Mouse (Mus musculus): ENCODE data around the gene Ntrk2. TPM values are rescaled to one million over a fixed set of nuclear protein-coding genes. Genes with fewer than 3 reads are reported as not detected.

Gene Ntrk2
- polyA plus RNA-seq, 1 experiment from 2014 or later, result 45.0 TPM

DNA sequence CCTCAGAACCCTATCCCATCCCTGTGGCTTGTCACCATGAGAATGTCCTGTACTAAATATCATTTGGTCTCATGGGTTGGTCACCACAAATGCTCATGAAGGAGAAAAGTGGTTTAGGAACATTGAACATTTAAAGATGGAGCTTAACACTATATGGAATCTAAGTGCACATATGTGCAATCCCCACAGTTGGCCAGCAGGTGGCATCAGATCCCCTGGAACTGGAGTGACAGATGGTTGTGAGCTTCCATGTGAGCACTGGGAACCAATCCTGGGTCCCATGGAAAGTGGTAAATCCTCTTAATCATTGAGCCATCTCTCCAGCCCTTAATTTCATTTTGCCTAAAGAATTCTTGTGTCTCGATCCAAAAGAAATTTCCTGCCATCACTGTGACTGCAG, 308.3 kb downstream of the Ntrk2 start:
- H3K9me3 ChIP-seq (ENCODE audit: control insufficient read depth, low read length), result peaks cover 9% of the 10 kb centered on the region
- DNase-seq (ENCODE audit: low spot score) (no peak), ATAC-seq (replicated peaks; ENCODE audit: low FRiP score) (no peak)
- no peaks in the 10 kb centered on the region for H3K27me3 ChIP-seq (ENCODE audit: control insufficient read depth, insufficient read depth, low read length)
- H3K36me3 ChIP-seq (ENCODE audit: control insufficient read depth, insufficient read depth, low read length), result no peaks in the 10 kb centered on the region
- no peak overlapping the region for H3K27ac ChIP-seq (ENCODE audit: low read depth, low read length)
- H3K4me1 ChIP-seq (replicated peaks; ENCODE audit: control insufficient read depth, insufficient read depth, low read length), result no peaks in the 10 kb centered on the region
- no peak overlapping the region for H3K9ac ChIP-seq (ENCODE audit: low read length)
- H3K4me3 ChIP-seq (ENCODE audit: low read depth, low read length), result no peak overlapping the region
- WGBS, result 97% methylated on average over 1 of the region's 1 CpGs
- H3K4me2 ChIP-seq (ENCODE audit: low read depth, low read length, severe bottlenecking), result no peak overlapping the region

DNA sequence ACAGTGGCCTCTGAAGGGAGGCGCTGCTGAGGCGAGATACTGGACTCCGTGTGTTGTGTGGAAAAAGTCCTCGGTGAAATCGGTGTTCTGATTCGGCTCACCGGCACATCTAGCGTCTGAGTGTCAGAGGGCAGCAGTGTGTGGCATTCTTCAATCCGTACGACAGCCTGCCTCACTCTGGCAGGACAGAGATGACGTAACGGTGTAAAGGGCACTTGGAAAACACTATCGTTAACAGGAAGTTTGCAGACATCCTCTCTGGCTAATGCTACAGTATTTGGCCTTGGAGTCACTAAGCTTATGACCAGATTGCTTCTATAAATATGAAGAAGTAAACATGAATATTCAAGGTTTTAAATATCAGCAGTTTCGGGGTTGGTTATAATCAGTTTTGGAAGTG, 309.2 kb downstream of the Ntrk2 start:
- DNase-seq (ENCODE audit: low spot score) (no peak), ATAC-seq (replicated peaks; ENCODE audit: low FRiP score) (no peak)
- H3K9ac ChIP-seq (ENCODE audit: low read length), result no peak overlapping the region
- no peaks in the 10 kb centered on the region for H3K4me1 ChIP-seq (replicated peaks; ENCODE audit: control insufficient read depth, insufficient read depth, low read length)
- no peaks in the 10 kb centered on the region for H3K27me3 ChIP-seq (ENCODE audit: control insufficient read depth, insufficient read depth, low read length)
- WGBS, result 97% methylated on average over 14 of the region's 14 CpGs
- H3K9me3 ChIP-seq (ENCODE audit: control insufficient read depth, low read length), result peaks cover 9% of the 10 kb centered on the region
- no peak overlapping the region for H3K27ac ChIP-seq (ENCODE audit: low read depth, low read length)
- no peak overlapping the region for H3K4me3 ChIP-seq (ENCODE audit: low read depth, low read length)
- H3K4me2 ChIP-seq (ENCODE audit: low read depth, low read length, severe bottlenecking), result no peak overlapping the region
- no peaks in the 10 kb centered on the region for H3K36me3 ChIP-seq (ENCODE audit: control insufficient read depth, insufficient read depth, low read length)

DNA sequence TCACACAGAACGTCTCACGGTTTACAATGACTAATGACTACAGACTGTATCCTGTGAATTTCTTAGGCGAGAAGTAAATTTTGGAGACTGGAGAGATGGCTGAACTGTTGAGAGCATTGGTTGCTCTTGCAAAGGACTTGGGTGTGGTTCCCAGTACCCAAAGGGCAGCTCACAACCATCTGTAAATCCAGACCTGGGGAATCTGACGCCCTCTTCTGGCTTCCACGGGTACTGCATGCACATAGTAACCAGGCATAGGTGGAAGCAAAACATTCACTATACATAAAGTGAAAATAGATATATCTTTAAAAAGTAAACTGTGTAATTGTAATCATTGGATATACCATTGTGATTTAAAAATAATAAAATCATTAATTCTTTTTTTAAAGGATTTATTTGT, 310.9 kb downstream of the Ntrk2 start:
- H3K4me3 ChIP-seq (ENCODE audit: low read depth, low read length), result no peak overlapping the region
- no peak overlapping the region for H3K27ac ChIP-seq (ENCODE audit: low read depth, low read length)
- peaks cover 9% of the 10 kb centered on the region for H3K9me3 ChIP-seq (ENCODE audit: control insufficient read depth, low read length)
- H3K9ac ChIP-seq (ENCODE audit: low read length), result no peak overlapping the region
- no peak overlapping the region for H3K4me2 ChIP-seq (ENCODE audit: low read depth, low read length, severe bottlenecking)
- WGBS, result 85% methylated on average over 5 of the region's 5 CpGs
- H3K27me3 ChIP-seq (ENCODE audit: control insufficient read depth, insufficient read depth, low read length), result no peaks in the 10 kb centered on the region
- no peaks in the 10 kb centered on the region for H3K36me3 ChIP-seq (ENCODE audit: control insufficient read depth, insufficient read depth, low read length)
- ATAC-seq (replicated peaks; ENCODE audit: low FRiP score), result no peak
- H3K4me1 ChIP-seq (replicated peaks; ENCODE audit: control insufficient read depth, insufficient read depth, low read length), result no peaks in the 10 kb centered on the region
- DNase-seq (ENCODE audit: low spot score), result no peak

DNA sequence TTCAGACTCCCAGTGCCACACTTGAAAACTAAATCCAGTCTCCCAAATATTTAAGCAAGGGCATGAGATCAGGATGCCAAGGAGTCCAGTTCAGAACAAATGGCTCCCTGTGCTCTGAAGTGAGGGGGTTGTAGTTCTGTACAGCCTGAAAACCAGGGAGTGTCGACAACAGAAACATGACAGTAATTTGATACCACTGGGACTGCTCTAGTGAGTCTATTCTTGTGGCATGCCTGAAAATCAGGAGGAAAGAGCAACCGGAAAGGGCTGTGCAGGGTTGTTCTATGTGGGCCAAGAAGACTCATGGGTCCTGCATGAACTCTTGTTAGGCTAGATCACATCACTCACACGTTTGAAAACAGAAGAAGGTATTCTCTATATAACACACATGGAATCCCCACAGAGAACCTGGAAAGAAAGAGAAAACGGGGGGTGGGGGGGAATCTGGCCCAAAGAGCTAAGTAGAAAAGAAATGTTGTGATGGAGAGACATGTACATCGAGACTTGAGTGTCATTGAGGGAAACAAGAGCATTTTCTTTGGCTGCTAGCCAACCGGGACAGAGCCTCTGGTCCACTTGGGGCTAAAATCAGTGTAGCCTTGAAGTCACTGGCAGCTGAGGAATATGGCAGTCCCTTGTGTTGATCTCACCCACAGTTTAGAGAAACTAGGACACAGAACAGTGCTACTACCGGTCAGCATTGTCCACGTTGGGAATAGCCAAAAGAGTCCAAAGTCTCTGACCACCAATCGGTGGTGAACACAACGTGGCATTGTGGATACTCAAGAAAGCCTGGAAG, 313.4 kb downstream of the Ntrk2 start:
- H3K9ac ChIP-seq (ENCODE audit: low read length), result no peak overlapping the region
- H3K4me3 ChIP-seq (ENCODE audit: low read depth, low read length), result no peak overlapping the region
- DNase-seq (ENCODE audit: low spot score) (no peak), ATAC-seq (replicated peaks; ENCODE audit: low FRiP score) (no peak)
- 83% methylated on average over 10 of the region's 10 CpGs for WGBS
- no peaks in the 10 kb centered on the region for H3K27me3 ChIP-seq (ENCODE audit: control insufficient read depth, insufficient read depth, low read length)
- no peaks in the 10 kb centered on the region for H3K36me3 ChIP-seq (ENCODE audit: control insufficient read depth, insufficient read depth, low read length)
- peaks cover 9% of the 10 kb centered on the region for H3K9me3 ChIP-seq (ENCODE audit: control insufficient read depth, low read length)
- no peak overlapping the region for H3K27ac ChIP-seq (ENCODE audit: low read depth, low read length)
- H3K4me2 ChIP-seq (ENCODE audit: low read depth, low read length, severe bottlenecking), result no peak overlapping the region
- H3K4me1 ChIP-seq (replicated peaks; ENCODE audit: control insufficient read depth, insufficient read depth, low read length), result no peaks in the 10 kb centered on the region

DNA sequence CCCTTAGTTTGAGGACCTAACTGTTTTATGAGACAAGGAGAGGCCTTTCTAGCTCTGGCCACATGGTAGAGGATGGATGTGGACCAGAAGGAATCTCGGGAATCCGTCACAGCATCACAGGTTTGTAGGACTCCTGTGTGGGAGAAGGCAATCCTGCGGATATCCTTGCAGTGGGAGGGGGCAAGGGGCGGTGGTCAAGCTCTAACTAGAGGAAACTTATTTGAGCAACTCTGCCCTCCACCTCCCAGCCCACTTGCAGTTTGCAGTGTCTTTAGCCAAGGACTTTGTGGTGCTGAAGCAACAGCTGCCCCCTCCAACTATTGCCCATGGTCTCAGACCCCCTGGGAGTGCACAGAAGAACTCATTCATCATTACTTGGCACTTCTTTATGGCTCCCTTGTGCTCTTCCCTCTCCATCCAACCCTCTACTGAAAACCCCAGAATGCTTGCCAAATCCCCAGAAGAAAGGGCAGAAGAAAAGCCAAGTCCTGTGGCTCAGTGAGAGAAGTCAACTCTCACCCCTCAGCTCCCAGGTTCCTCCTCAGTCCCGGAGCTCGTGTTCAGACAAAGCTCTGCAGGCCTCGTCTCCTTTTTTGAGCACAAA, 336.9 kb downstream of the Ntrk2 start:
- 69% methylated on average over 7 of the region's 7 CpGs for WGBS
- Histone ChIP-seq H3K27me3 (ENCODE audit: control insufficient read depth, insufficient read depth, low read length) (no peaks in the 10 kb centered on the region), H3K9ac (ENCODE audit: low read length) (no peak overlapping the region), H3K9me3 (ENCODE audit: control insufficient read depth, low read length) (no peaks in the 10 kb centered on the region), H3K4me1 (replicated peaks; ENCODE audit: control insufficient read depth, insufficient read depth, low read length) (peaks cover 15% of the 10 kb centered on the region; the same call in 1 of the 2 replicates), H3K27ac (ENCODE audit: low read depth, low read length) (peak overlapping the region; percentile 65), H3K4me3 (ENCODE audit: low read depth, low read length) (no peak overlapping the region), H3K4me2 (ENCODE audit: low read depth, low read length, severe bottlenecking) (no peak overlapping the region), H3K36me3 (ENCODE audit: control insufficient read depth, insufficient read depth, low read length) (no peaks in the 10 kb centered on the region)
- ATAC-seq (replicated peaks; ENCODE audit: low FRiP score), result no peak
- DNase-seq (ENCODE audit: low spot score), result no peak

DNA sequence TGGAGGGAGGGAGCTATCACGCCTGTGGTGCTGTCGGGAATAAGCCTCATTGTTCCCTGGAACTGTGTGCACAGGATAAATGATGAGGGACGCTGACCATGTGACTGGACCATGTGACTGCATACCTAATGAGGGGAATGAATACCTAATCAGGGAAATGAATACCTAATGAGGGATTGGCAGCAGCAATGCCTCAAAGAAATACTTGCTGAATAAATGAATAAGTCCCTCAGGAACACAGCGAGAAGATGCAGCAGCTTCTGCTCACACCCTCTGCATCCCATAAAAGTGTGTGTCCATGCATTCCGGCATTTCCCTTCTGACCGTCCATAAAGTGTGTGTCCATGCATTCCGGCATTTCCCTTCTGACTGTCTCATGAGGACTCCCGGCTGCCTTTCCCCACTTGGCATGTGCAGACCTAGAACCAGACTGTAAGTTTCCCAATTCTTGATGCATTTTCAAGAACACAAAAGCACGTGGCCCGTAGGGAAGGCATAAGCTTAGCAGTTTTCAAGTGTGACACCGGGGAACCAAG, 338.0 kb downstream of the Ntrk2 start:
- no peaks in the 10 kb centered on the region for H3K27me3 ChIP-seq (ENCODE audit: control insufficient read depth, insufficient read depth, low read length)

DNA sequence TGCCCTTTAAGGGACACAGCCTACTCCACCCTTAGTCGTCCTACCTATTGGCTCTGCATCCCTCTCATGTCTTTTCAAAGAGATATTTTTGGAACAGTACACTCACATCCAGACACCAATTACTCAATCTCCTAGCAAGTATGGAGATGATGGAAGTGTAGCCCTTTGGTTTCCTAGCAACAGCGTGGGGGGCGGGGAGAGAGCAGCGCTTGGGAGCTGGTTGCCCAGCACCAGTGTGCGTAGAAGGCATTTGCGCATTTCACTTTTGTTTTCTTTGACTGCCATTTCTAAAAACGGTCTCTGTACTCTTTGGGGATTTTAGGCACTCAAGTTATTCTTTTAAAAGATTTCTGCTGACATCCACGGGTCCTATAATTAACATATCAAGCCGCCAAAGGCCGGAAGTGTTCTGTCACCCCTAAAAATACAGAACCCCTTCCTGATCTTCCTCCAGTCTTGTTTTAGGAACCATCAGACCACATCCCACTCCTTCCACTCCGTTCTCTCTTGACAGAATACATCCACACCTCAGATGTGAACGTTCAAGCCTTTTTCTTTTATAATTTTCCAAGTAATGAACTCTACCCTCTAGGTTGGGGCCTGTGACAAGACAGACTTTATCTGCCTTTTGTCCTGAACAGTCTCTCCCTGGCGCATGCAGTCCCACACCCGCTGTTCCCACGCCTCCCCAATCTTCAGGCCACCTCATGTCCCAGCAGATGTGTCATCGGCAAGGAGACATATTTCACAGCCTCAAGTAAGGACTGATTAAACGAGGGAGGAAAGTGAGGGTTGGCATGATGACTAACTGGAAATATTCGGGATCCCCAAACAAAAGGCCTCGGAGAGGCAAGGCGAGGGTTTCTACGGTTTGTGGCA, 339.5 kb downstream of the Ntrk2 start:
- Histone ChIP-seq H3K4me2 (ENCODE audit: low read depth, low read length, severe bottlenecking) (no peak overlapping the region), H3K27ac (ENCODE audit: low read depth, low read length) (peak overlapping the region; percentile 39; the same call in 1 of the 2 replicates), H3K36me3 (ENCODE audit: control insufficient read depth, insufficient read depth, low read length) (no peaks in the 10 kb centered on the region), H3K4me1 (replicated peaks; ENCODE audit: control insufficient read depth, insufficient read depth, low read length) (peaks cover 17% of the 10 kb centered on the region; the same call in 1 of the 2 replicates), H3K27me3 (ENCODE audit: control insufficient read depth, insufficient read depth, low read length) (no peaks in the 10 kb centered on the region), H3K9me3 (ENCODE audit: control insufficient read depth, low read length) (no peaks in the 10 kb centered on the region), H3K9ac (ENCODE audit: low read length) (no peak overlapping the region), H3K4me3 (ENCODE audit: low read depth, low read length) (no peak overlapping the region)
- ATAC-seq (replicated peaks; ENCODE audit: low FRiP score) (peak; percentile 80), DNase-seq (ENCODE audit: low spot score) (peak; percentile 88)
- 49% methylated on average over 21 of the region's 21 CpGs for WGBS

More for the DNA sequence above, 338.0 kb downstream of the Ntrk2 start:
- H3K36me3 ChIP-seq (ENCODE audit: control insufficient read depth, insufficient read depth, low read length), result no peaks in the 10 kb centered on the region
- H3K9me3 ChIP-seq (ENCODE audit: control insufficient read depth, low read length), result no peaks in the 10 kb centered on the region
- peak; percentile 93 for ATAC-seq (replicated peaks; ENCODE audit: low FRiP score)
- peak; percentile 70 for DNase-seq (ENCODE audit: low spot score)
- H3K9ac ChIP-seq (ENCODE audit: low read length), result 0 out of 2 replicates have a peak overlapping the region, but pooled peaks have one; percentile 9
- H3K27ac ChIP-seq (ENCODE audit: low read depth, low read length), result peak overlapping the region; percentile 81
- WGBS, result 51% methylated on average over 11 of the region's 11 CpGs
- no peak overlapping the region; the same call in 1 of the 2 replicates for H3K4me2 ChIP-seq (ENCODE audit: low read depth, low read length, severe bottlenecking)
- no peak overlapping the region for H3K4me3 ChIP-seq (ENCODE audit: low read depth, low read length)
- H3K4me1 ChIP-seq (replicated peaks; ENCODE audit: control insufficient read depth, insufficient read depth, low read length), result peaks cover 17% of the 10 kb centered on the region; the same call in 1 of the 2 replicates

DNA sequence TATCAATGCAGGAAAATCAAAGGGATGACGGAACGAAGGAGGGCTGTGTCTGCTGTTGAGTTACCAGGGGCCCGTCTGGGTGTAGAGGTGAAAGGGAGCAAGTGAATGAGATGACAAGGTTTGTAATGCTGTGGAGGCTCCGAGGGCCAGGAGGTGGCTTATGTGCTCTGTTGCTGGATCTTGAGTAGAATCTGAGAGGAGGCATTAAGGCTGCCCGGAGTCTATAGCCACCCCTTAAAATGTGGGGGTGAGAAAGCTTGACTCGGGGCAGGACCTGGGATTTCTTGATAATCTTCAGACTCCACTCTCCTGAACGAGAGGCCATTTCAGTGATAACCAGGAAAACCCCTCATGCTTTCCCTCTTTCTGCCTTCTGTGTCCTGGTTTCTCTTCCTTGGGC, 340.2 kb downstream of the Ntrk2 start:
- Histone ChIP-seq H3K27ac (ENCODE audit: low read depth, low read length) (no peak overlapping the region), H3K9ac (ENCODE audit: low read length) (no peak overlapping the region), H3K4me3 (ENCODE audit: low read depth, low read length) (no peak overlapping the region), H3K4me2 (ENCODE audit: low read depth, low read length, severe bottlenecking) (no peak overlapping the region), H3K27me3 (ENCODE audit: control insufficient read depth, insufficient read depth, low read length) (no peaks in the 10 kb centered on the region), H3K9me3 (ENCODE audit: control insufficient read depth, low read length) (no peaks in the 10 kb centered on the region), H3K36me3 (ENCODE audit: control insufficient read depth, insufficient read depth, low read length) (no peaks in the 10 kb centered on the region), H3K4me1 (replicated peaks; ENCODE audit: control insufficient read depth, insufficient read depth, low read length) (peaks cover 17% of the 10 kb centered on the region; the same call in 1 of the 2 replicates)
- 91% methylated on average over 7 of the region's 7 CpGs for WGBS
- ATAC-seq (replicated peaks; ENCODE audit: low FRiP score), result no peak
- DNase-seq (ENCODE audit: low spot score), result no peak
